Mouse (Mus musculus) embryo, embryonic 10 days (tissue): ENCODE measurements around the gene AC109138.7.
"Not testable (repeated sequence)": the region's sequence is repeated elsewhere in the genome, so short reads cannot be mapped to it uniquely, and the experiment has no call there.

Source experiments
- DNase-seq: peaks from one replicate; pipeline ENCODE4 v3.0.0-alpha.2; 2015; ENCODE audit warnings: low spot score

AC109138.7 gene

DNA sequence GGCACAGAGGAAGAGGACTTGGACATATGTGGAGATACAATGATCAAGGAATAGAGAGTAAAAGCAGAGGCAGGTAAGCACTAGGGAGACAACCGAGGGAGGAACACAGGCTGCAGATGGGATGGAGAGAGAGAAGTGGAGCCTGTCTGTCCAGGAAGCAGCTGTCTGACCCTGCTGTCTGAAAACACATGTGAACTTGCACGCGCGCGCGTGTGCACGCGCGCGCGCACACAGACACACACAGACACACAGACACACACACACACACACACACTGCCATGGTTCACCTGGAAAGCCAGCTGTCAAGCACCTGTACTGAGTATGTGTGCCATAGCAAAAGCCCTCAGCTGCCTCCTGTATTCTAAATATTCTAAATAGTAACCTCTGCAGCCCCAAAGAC is 4.1 kb downstream of the AC109138.7 start:
- DNase-seq, result no peak

GRCm38 (mm10) chr19:4218784-4219183 is 4.6 kb downstream of the AC109138.7 start:
- no peak for DNase-seq

GRCm38 (mm10) chr19:4219943-4220342 is 5.8 kb downstream of the AC109138.7 start:
- no peak for DNase-seq

DNA sequence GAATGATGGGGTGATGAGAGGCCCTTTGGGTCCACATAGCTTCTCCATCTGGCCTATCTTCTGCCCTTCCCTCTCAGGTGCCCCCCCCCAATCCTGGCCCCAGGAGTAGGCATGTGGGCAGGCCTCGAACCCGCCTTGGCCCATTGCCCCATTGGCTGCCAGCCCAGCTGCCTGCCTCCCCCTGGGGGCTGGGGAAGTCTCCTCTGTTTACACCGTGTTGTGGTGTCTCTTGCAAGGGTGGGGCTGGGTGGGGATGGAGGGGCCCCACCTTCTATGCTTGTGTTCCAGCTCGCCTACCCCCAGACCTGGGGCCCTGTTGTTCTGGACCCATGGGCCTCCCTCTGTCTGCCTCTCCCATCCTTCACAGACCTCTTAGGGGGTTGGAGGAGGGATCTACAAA is 6.3 kb downstream of the AC109138.7 start:
- no peak for DNase-seq

DNA sequence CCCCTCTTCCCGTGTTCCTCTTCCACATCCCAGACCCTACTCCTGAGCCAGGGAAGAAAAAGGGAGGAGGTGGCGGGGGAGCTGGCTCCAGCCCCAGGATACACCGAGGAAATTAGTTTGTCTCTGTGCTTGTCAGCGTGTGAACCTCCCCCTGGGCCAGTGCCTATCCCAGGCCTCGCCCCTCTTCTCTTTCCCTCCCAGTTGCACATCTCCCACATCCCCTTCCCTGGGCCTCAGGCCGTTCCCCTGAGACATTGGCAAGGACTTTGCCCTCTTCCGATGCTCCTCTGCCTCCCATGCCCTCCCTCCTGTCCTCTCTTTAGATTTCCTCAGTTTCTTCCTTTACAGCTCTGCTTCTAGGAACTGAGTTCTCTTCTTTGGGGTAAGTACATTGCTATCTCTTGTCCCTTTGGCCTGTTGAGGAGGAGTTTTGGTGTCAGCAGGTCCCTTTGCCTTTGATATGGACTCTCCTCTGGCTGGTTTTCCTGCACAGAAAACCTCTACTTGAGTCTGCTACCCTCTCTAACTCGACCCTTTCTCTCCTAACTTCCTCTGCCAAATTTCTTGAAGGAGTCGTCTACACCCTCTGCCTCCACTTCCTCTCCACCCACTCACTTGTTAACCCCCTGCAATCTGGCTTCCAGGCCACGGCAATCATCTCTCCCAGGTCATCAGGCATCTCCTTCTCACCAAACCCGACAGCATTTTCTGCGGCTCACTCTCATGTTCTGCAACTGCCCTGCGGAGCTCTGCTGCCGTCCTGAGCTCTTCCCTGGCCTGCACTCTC is 7.0 kb downstream of the AC109138.7 start:
- no peak for DNase-seq

GRCm38 (mm10) chr19:4222165-4222564 is 8.0 kb downstream of the AC109138.7 start:
- no peak for DNase-seq

- DNase-seq, result no peak
These were observed 12.6 kb downstream of the AC109138.7 start for GRCm38 (mm10) chr19:4226779-4227178.

DNA sequence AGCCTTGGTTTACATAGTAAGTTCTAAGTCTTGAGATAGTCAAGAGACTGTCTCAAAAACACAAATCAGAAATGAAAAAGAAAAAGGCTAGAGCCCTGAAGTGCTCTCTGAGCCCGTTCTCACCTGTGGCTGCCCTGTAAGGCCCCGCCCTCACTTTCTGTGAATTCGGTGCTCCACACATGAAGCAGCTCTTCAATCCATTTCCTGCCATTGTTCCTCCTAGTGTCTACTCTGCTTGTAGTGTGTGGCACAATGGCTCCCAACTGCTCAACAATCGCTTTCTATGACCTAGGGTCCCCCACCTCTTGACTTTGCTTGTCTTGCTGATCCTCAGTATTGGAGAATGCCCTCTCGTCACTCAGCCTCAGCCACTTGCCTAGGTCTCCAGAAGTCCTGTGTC is 13.3 kb downstream of the AC109138.7 start:
- DNase-seq, result no peak

GRCm38 (mm10) chr19:4227894-4228678 is 13.9 kb downstream of the AC109138.7 start:
- peak; percentile 89 for DNase-seq

- no peak for DNase-seq
These were observed 14.7 kb downstream of the AC109138.7 start for GRCm38 (mm10) chr19:4228891-4229290.

- DNase-seq, result no peak
These were observed 15.4 kb downstream of the AC109138.7 start for GRCm38 (mm10) chr19:4229451-4230076.

GRCm38 (mm10) chr19:4230415-4230814 is 16.3 kb downstream of the AC109138.7 start:
- no peak for DNase-seq

DNA sequence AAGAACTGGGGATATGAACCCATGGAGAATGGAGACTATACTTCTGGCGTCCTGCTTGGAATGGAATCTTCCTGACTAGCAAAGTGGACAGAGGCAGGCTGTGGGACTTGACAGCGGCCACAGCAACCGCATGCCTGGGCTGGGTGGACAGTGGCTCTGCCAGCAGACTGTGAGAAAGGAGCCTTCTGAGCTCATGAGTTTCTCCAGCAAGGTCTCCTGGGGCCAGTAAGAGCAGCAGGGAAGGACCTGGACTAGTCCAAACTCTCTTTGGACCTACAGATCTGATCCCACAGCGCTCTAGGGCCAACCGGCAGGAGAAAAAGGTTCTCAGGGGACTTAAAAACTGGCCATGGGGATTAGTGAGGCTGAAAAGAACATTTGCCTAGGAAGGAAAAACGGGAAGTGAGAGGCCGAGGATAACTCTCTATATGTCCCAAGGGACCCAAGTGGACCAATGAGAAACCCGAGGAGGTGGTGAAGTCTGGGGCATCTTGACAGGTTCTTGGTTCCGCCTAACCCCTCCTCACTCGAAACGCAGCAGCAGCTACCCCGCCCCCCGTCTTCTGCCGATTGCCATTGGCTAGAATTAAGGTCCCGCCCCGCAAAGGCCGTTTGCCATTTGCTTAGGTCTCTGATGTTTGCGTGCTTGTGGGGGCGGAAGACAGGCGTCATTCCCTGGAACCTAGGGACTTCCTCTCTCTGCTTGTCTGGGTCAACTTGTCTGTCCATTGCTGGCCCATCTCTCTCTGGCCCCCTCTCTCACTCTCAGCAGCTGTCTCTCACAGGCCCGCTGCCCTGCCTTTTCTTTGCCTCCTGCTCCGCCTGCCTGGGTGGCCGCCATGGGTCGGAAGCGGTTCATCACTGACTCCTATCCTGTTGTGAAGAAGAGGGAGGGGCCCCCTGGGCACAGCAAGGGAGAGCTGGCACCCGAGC is 17.4 kb downstream of the AC109138.7 start, which contains the start of gene Pold4:
Gene Pold4 (plus strand): TSS at position 647 of the 933 bp plus-strand sequence.
- peak; percentile 95 for DNase-seq

DNA sequence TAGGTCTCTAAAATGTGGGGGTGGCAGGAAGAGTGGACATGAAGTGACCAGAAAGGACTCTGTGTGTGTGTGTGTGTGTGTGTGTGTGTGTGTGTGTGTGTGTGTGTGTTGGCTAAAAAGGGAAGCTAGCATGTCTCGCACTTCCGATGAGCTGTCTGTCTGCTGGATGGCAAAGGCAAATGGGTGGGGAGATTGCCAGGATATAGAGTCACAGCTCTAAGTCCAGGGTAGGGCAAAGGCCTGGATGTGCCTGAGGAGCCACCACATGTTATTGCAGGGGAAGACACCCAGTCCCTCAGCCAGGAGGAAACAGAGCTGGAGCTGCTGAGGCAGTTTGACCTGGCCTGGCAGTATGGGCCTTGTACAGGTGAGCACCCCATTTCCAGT is 18.0 kb downstream of the AC109138.7 start:
- DNase-seq, result no peak

DNA sequence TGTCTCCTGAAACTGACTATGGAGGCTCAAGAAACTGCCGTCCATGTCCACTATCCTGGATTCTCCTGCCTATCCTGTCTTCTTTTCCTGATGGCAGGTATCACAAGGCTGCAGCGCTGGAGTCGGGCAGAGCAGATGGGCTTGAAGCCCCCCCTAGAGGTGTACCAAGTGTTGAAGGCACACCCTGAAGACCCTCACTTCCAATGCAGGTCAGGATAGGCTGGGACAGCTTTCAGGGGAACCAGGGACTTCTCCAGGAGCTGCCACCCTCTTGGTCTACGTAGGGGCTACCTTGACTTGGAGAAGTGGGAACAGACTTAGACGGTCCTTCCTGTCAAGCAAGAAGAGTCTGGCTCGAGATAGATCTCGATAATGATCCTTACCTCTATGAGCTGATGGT is 18.5 kb downstream of the AC109138.7 start:
- no peak for DNase-seq

GRCm38 (mm10) chr19:4234548-4234947 is 20.4 kb downstream of the AC109138.7 start:
- no peak for DNase-seq

DNA sequence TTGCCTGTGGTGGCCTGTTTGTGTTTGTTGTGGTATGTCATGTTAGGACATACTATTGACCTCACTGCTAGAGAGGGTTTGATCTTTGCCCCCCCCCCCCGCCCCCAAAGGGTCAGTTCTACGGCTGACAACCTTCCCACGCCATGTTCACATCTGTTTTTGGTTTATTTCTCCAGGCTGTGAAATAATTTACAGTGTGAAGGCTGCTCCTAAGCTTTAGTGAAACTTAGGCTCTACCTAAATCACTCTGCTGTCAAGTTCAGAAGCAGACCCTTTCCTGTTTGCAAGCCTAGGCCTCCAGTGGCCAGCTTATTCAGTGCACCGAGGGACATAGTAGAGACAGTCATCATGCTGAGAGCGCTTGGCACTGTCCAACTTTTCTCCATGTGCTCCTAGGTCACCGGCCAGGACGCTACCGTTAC is 26.1 kb downstream of the AC109138.7 start:
- DNase-seq, result peak; percentile 57

- DNase-seq, result no peak
These were observed 28.3 kb downstream of the AC109138.7 start for GRCm38 (mm10) chr19:4242416-4242815.

DNA sequence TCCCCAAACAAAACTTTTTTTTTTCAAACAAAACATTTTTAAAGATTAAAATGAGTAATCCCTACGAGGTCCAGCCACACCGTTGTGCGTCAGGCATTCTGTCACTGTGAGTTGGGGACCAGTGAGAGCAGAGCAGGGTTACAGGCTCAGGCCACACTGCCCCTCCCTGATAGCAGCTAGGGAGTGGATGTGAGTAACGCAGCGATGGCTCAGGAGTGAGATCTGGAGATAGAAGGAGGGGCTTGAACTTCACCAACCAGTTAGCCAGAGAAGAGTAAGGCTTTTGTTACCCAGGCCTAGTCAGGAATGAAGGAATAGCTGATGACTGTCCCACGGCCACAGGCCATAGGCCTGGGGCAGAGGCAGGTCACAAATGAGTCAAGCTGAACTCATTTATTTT is 30.6 kb downstream of the AC109138.7 start:
- no peak for DNase-seq

DNA sequence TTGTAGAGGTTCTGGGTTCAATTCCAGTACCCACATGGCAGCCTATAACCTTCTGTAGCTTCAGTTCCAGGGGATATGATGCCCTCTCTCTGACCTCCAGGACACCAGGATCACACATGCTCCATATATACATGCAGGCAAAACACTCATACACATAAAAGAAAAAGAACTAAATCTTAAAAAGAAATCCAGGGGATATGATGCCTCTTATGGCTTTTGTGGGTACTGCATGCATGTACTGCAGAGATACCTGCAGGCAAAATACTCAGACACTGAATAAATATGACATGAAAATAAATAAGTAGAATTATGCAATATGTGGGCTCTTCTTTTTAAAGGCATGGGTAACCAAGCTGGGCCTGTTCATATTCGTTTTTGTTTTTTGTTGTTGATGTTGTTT is 32.9 kb downstream of the AC109138.7 start:
- no peak for DNase-seq

GRCm38 (mm10) chr19:4248683-4249082 is 34.5 kb downstream of the AC109138.7 start:
- DNase-seq, result not testable (repeated sequence)

- DNase-seq, result no peak
These were observed 40.1 kb downstream of the AC109138.7 start for GRCm38 (mm10) chr19:4254230-4254629.
